Mouse (Mus musculus): Measurements from ENCODE around the gene Atp5f1. TPM values are rescaled to one million over a fixed set of nuclear protein-coding genes. Genes with fewer than 3 reads are reported as not detected.
A peak's percentile ranks its signal among the peaks of the same experiment; 100 is the strongest.
"Not testable (repeated sequence)": the region's sequence is repeated elsewhere in the genome, so short reads cannot be mapped to it uniquely, and the experiment has no call there.

Gene Atp5f1
- 581 and 593 TPM in 2 replicates for polyA plus RNA-seq (2015; fragmentation: Nextera tagmentation; extraction: Ambion mirVana)

DNA sequence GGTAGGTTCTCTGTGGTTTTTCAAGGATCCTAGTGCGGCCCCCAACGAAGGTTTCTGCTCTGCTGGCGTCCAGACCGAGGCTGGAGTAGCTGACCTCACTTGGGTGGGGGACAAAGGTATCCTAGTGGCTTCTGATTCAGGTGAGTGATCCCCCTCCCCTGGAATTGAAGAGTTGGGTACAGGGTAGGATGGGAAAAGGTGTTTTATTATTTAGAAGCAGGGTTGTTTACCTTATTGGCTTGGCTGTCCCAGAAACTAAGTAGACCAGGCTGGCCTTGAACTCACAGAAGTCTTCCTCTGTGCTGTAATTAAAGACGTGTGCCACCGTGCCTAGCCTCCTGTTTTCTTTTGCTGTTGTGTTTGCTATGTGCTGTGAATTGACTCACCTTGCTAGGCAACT lies at the start of gene Atp5f1:
TSS of gene Atp5f1 (minus strand) at position 101 of the 400 bp plus-strand sequence.
- Histone ChIP-seq H3K36me3 (peaks cover 39% of the 10 kb centered on the region), H3K4me2 (peak within 1 kb of the TSS; percentile 89)
- 8% methylated on average over 6 of the region's 6 CpGs for WGBS

DNA sequence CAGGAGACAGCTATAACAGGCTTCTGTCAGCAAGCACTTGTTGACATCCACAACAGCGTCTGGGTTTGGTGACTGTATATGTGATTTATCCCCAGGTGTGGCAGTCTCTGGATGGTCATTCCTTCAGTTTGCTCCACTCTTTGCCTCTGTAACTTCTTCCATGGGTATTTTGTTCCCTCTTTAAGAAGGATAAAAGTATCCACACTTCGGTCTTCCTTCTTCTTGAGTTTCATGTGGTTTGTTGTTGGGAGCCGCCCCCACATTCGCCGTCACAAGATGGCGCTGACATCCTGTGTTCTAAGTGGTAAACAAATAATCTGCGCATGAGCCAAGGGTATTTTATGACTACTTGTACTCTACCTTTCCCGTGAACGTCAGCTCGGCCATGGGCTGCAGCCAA lies 43.5 kb upstream of the Atp5f1 start:
- 73% methylated on average over 10 of the region's 10 CpGs for WGBS
- H3K9me3 ChIP-seq (replicated peaks); H3K27me3 ChIP-seq (replicated peaks); H3K4me3 ChIP-seq (replicated peaks); ATAC-seq (ENCODE audit: low FRiP score); H3K36me3 ChIP-seq; H3K9ac ChIP-seq (replicated peaks); H3K4me1 ChIP-seq; H3K27ac ChIP-seq (replicated peaks); H3K4me2 ChIP-seq: not testable (repeated sequence)

More for the DNA sequence above, at the start of gene Atp5f1:
- Histone ChIP-seq H3K27me3 (replicated peaks) (no peaks in the 10 kb centered on the region), H3K4me3 (replicated peaks) (peak within 1 kb of the TSS; percentile 83), H3K9ac (replicated peaks) (peak within 1 kb of the TSS; percentile 81), H3K9me3 (replicated peaks) (no peaks in the 10 kb centered on the region), H3K27ac (replicated peaks) (peak within 1 kb of the TSS; percentile 88), H3K4me1 (peaks cover 41% of the 10 kb centered on the region)
- no peak for ATAC-seq (ENCODE audit: low FRiP score)

DNA sequence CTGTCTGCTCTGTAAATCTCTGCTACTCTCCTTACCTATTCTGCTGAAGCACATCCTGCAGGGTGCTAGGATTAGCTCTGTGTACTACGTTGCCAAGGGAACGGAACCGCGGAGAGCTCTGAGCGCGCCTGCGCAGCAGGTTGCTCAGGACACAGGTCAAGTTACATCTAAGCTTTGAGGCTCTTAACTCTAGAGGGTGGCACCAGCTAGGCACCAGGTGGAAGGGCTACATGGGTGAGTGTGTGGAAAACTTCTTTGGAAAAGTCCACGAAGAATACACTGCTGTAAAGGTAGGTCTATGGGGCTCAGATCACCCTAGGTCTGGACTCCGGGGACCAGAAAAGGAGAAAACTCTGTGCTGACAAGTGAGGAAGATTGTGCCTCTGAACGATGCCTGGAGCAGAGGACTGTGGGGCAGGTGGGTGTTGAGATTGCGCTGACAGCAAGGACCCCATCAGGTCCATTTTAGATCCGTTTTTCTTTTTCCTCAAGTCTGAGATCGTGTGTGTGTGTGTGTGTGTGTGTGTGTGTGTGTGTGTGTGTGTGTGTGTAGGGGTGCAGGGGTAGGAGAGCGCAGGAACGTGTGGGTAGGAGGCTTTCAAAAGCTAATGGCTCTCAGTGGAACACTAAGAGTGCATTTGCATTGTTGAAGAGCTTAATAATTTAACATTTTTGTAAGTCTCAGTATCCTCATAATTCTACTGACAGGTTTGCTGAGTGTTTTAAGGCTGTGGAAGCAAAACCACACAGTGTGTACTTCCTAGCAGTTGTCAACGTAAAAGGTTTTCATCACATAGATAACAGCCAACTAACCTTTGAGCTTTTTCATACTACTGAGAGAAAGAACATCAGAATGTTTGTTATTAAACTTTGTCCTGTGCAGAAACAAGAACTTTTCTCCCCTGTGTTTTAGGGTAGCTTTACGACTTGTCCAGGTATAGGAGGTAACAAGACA lies 41.8 kb upstream of the Atp5f1 start:
- H3K27ac ChIP-seq (replicated peaks), result no peak overlapping the region
- 18% methylated on average over 17 of the region's 17 CpGs for WGBS
- peak overlapping the region; percentile 17; the same call in 1 of the 2 replicates for H3K9ac ChIP-seq (replicated peaks)
- H3K4me1 ChIP-seq, result peaks cover 8% of the 10 kb centered on the region
- no peaks in the 10 kb centered on the region for H3K36me3 ChIP-seq
- ATAC-seq (ENCODE audit: low FRiP score), result peak; percentile 94
- peak overlapping the region; percentile 57 for H3K4me2 ChIP-seq
- no peaks in the 10 kb centered on the region for H3K27me3 ChIP-seq (replicated peaks)
- H3K4me3 ChIP-seq (replicated peaks), result peak overlapping the region; percentile 26
- no peaks in the 10 kb centered on the region for H3K9me3 ChIP-seq (replicated peaks)

DNA sequence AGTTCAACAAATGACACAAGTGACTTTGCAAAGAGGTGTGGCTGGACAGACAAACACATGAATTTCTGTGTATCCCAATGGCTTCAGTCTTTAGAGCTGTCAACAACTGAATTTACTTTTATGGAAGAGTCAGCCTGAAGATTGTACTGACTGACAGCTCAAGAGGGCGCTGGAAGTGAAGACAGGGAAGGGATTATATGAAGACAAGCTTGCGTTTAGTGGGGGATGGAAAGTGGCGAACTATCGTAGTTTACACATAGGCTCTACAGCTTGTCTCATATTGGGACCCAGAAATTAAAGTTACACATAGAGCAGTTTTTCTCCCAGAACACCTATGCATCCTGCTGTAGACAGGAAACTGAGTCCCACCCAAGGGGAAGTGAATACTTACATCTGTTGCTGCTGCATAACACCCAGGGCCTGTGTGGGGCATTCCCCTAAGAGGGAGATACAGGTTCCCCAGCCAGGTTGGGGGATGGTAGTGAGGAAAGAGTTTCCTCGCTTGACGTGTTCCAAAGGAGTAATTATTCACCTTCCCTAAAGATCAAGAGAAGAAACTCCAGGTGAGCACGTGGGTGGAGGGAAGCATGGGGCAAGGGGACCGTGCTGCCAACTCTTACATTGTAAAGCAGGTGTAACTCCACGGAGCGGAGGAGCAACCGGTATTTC lies 40.9 kb upstream of the Atp5f1 start:
- Histone ChIP-seq H3K4me2 (peak overlapping the region; percentile 57), H3K36me3 (no peaks in the 10 kb centered on the region), H3K4me1 (peaks cover 8% of the 10 kb centered on the region), H3K9ac (replicated peaks) (peak overlapping the region; percentile 17; the same call in 1 of the 2 replicates), H3K4me3 (replicated peaks) (peak overlapping the region; percentile 26), H3K27ac (replicated peaks) (no peak overlapping the region), H3K9me3 (replicated peaks) (no peaks in the 10 kb centered on the region), H3K27me3 (replicated peaks) (no peaks in the 10 kb centered on the region)
- WGBS, result 23% methylated on average over 11 of the region's 11 CpGs
- peak; percentile 50; the same call in 1 of the 2 replicates for ATAC-seq (ENCODE audit: low FRiP score)

DNA sequence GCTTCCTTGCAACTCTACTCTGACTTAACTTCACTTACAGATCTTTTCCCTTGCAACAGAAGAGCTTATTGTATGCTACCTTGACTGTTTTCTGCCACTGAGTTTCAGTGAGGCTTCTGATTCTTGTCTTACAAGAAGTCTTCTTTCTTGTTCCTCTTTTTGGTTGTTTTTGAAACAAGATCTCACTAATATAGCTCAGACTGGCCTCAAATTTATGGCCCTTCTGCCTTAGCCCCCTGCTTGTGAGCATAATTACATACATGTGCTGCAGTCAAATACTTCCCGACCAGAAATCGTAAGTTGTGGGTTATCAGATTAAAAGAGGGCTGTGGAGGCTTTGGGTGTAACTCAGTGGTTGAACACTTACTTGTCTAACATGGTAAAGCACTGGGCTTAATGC lies 34.8 kb upstream of the Atp5f1 start:
- no peak for ATAC-seq (ENCODE audit: low FRiP score)
- 70% methylated on average over 2 of the region's 2 CpGs for WGBS
- H3K27me3 ChIP-seq (replicated peaks), result no peaks in the 10 kb centered on the region

DNA sequence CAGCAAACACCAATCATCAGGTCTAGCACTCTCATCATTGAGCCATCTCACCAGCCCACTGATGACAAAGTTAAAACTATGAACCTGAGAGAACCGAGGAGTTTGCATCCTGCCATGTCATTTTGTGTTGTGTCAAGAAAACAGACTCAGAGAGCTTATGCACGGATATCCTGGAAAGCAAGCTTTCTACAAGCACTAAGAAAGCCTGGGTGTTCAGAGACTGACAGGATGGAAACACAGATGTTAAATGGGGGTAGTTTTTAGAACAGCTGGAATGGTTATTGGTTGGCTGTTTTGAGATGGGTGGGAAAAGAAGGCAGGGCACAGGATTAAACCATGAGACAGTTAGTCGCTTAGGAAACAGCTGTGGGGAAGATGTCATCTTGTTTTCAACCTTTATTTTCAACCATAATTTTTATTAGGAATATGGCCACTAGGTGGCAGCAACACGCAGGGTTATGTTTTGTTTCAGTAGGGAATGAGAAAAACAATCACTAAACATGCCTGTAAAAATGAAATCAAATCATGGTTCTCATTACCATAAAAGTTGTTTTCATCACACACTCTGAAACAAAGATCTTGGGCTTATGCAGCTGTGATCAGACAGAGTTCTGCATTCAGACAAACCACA lies 31.9 kb upstream of the Atp5f1 start:
- no peaks in the 10 kb centered on the region for H3K27me3 ChIP-seq (replicated peaks)
- 0 out of 2 replicates have a peak, but pooled peaks cover 2% of the 10 kb centered on the region for H3K4me1 ChIP-seq
- no peaks in the 10 kb centered on the region for H3K36me3 ChIP-seq
- H3K4me3 ChIP-seq (replicated peaks), result no peak overlapping the region
- H3K4me2 ChIP-seq, result no peak overlapping the region
- H3K9ac ChIP-seq (replicated peaks), result no peak overlapping the region
- no peaks in the 10 kb centered on the region for H3K9me3 ChIP-seq (replicated peaks)
- no peak overlapping the region for H3K27ac ChIP-seq (replicated peaks)
- no peak for ATAC-seq (ENCODE audit: low FRiP score)
- WGBS, result 34% methylated on average over 4 of the region's 4 CpGs

More for the DNA sequence above, 34.8 kb upstream of the Atp5f1 start:
- H3K4me2 ChIP-seq, result no peak overlapping the region
- no peak overlapping the region for H3K27ac ChIP-seq (replicated peaks)
- no peaks in the 10 kb centered on the region for H3K36me3 ChIP-seq
- no peak overlapping the region for H3K9ac ChIP-seq (replicated peaks)
- no peaks in the 10 kb centered on the region for H3K9me3 ChIP-seq (replicated peaks)
- no peak overlapping the region for H3K4me3 ChIP-seq (replicated peaks)
- H3K4me1 ChIP-seq, result 0 out of 2 replicates have a peak, but pooled peaks cover 2% of the 10 kb centered on the region

DNA sequence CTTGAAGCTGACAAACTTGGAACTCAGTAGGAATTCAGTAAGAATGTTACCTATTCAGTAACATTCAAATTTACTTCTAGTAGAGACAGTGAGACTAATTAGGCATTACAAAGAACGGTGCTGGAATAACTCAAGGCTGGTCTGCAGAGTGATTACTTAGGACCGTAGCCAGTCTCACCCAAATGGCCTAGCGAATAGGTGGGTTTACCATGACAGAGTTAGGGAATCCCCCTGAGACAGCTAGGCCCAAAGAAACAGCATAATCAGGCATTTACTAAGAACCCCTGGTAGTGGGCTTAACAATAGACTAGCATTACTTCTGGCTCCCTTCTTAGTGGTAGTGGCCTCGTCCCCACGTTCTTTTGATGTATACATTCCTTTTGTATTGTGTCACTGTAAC lies 29.7 kb upstream of the Atp5f1 start:
- H3K4me3 ChIP-seq (replicated peaks); H3K4me2 ChIP-seq; H3K9ac ChIP-seq (replicated peaks); H3K36me3 ChIP-seq; H3K27me3 ChIP-seq (replicated peaks); H3K9me3 ChIP-seq (replicated peaks); H3K4me1 ChIP-seq; H3K27ac ChIP-seq (replicated peaks); ATAC-seq (ENCODE audit: low FRiP score): not testable (repeated sequence)
- WGBS, result 45% methylated on average over 5 of the region's 5 CpGs

DNA sequence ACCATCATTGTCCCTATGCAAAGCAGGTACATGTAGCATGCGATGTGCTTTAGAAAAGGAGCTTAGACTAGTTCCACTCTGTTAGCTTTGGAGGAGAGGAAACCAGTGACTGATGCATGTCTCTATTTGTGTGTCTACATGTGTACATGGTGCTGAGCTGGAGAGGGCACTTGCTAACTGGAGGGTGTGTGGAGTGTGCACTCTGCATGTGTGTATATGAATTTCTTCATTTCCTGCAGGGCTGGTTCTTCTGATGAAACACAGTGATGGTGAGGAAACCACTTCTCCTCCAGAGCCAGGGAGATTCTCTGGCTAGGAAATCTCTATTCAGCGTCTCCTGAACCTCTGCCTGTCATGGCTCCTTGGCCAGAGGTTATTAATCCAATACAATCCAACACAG lies 14.3 kb upstream of the Atp5f1 start:
- ATAC-seq (ENCODE audit: low FRiP score), result no peak
- H3K9me3 ChIP-seq (replicated peaks), result no peaks in the 10 kb centered on the region

DNA sequence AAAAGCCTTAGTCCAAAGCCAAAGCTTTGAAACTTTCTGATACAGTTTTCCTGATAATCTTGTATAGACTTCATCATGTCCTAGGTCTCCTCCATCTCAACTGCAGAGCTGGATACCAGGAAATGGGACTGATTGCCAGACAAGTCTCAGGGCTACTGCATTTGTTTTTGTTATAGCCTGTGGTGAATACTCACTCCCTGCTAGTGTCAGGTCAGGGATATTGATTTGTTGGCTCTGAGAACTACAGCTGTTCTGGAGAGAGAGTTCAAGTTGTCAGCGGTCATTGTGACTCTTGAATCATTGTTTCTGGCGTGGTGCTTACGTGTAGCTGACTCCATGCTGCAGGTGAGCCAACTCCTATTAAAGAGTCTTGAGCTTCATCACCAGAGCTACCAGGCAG lies 13.5 kb upstream of the Atp5f1 start, which contains the start of gene Ovgp1:
TSS of gene Ovgp1 (plus strand) at position 301 of the 400 bp plus-strand sequence.
- Histone ChIP-seq H3K36me3 (peaks cover 23% of the 10 kb centered on the region), H3K4me1 (no peaks in the 10 kb centered on the region), H3K4me2 (no peak within 1 kb of the TSS), H3K9ac (replicated peaks) (no peak within 1 kb of the TSS), H3K4me3 (replicated peaks) (no peak within 1 kb of the TSS), H3K9me3 (replicated peaks) (no peaks in the 10 kb centered on the region), H3K27ac (replicated peaks) (no peak within 1 kb of the TSS), H3K27me3 (replicated peaks) (no peaks in the 10 kb centered on the region)
- no peak for ATAC-seq (ENCODE audit: low FRiP score)
- WGBS, result 80% methylated on average over 3 of the region's 3 CpGs

More for the DNA sequence above, 14.3 kb upstream of the Atp5f1 start:
- 93% methylated on average over 2 of the region's 2 CpGs for WGBS
- Histone ChIP-seq H3K27me3 (replicated peaks) (no peaks in the 10 kb centered on the region), H3K9ac (replicated peaks) (no peak overlapping the region), H3K4me1 (no peaks in the 10 kb centered on the region), H3K36me3 (peaks cover 15% of the 10 kb centered on the region), H3K27ac (replicated peaks) (no peak overlapping the region), H3K4me2 (no peak overlapping the region), H3K4me3 (replicated peaks) (no peak overlapping the region)

DNA sequence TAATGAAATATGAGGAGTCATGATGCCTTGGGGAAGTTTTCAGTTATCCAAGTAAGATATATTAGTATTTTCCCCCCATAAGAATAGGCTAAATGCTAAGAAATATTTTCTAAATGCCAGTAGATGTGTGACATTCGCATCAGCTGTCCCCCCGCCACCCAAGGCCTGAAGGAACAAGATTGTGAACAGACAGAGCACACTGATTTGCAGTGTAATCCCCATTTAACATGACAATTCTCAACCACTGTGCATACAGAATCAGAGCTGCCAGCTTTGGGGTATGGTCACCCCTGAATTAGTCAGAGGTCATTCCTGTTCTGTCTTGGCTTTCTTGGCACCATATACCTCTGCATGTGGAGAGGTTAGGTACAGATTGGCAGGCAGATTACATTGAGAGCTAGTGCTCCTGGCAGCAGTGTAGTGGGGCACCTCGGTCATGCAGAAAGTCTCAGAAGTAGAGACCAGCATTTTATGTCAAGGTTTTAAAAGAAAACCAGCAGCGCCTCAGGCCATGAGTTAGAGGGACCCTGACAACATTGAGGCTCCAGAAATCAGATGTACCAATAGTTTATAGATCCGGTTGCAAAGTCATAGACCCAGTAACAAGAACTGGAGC lies 12.0 kb upstream of the Atp5f1 start:
- no peak overlapping the region for H3K4me2 ChIP-seq
- 88% methylated on average over 5 of the region's 5 CpGs for WGBS

DNA sequence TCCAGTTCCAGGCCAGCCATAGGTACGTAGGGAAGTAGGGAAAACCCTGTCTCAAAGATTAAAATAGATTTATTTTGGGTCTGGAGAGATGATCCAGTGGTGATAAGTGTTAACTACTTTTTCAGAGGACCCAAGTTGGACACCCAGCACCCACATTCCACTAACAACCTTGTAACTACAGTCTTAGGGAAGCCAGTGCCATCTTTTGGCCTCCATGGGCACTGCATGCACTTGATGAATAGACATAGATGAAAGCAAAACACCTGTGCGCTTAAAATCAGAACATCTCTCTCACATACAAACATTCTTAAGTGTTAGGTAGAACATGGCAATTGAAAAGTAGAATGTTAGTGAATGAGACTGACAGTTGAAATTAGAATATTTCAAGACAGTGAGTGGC lies 801 bp upstream of the Atp5f1 start:
- no peak for ATAC-seq (ENCODE audit: low FRiP score)
- no peaks in the 10 kb centered on the region for H3K9me3 ChIP-seq (replicated peaks)
- H3K36me3 ChIP-seq, result peaks cover 44% of the 10 kb centered on the region
- H3K4me3 ChIP-seq (replicated peaks), result peak overlapping the region; percentile 83
- 97% methylated on average over 2 of the region's 2 CpGs for WGBS
- peak overlapping the region; percentile 89 for H3K4me2 ChIP-seq
- no peaks in the 10 kb centered on the region for H3K27me3 ChIP-seq (replicated peaks)
- H3K9ac ChIP-seq (replicated peaks), result no peak overlapping the region
- H3K27ac ChIP-seq (replicated peaks), result no peak overlapping the region
- peaks cover 41% of the 10 kb centered on the region for H3K4me1 ChIP-seq

More for the DNA sequence above, 12.0 kb upstream of the Atp5f1 start:
- no peak for ATAC-seq (ENCODE audit: low FRiP score)
- Histone ChIP-seq H3K4me3 (replicated peaks) (no peak overlapping the region), H3K36me3 (peaks cover 37% of the 10 kb centered on the region), H3K9me3 (replicated peaks) (no peaks in the 10 kb centered on the region), H3K9ac (replicated peaks) (no peak overlapping the region), H3K27me3 (replicated peaks) (no peaks in the 10 kb centered on the region), H3K4me1 (no peaks in the 10 kb centered on the region), H3K27ac (replicated peaks) (no peak overlapping the region)
